Mouse (Mus musculus) small intestine, adult 2 months (tissue): ENCODE data around the gene Btnl2. TPM values are rescaled to one million over a fixed set of nuclear protein-coding genes. Genes with fewer than 3 reads are reported as not detected.
A peak's percentile ranks its signal among the peaks of the same experiment; 100 is the strongest.
"Not testable (repeated sequence)": the region's sequence is repeated elsewhere in the genome, so short reads cannot be mapped to it uniquely, and the experiment has no call there.

Source experiments
- H3K27ac ChIP-seq: fragments of 200-500 bp; 2 replicates; pipeline ENCODE4 v1.5.1; 2012; ENCODE audit warnings: low read depth, low read length, control low read depth, inconsistent platforms; ENCODE audit not compliant: insufficient read depth
- H3K27me3 ChIP-seq: fragments of 200-500 bp; 2 replicates; pipeline ENCODE4 v1.6.1; 2012; ENCODE audit warnings: mild to moderate bottlenecking, moderate library complexity, low read length, inconsistent platforms; ENCODE audit not compliant: control insufficient read depth, insufficient read depth
- H3K36me3 ChIP-seq: fragments of 200-500 bp; 2 replicates; pipeline ENCODE4 v1.6.1; 2012; ENCODE audit warnings: mild to moderate bottlenecking, low read length, control low read depth, inconsistent platforms; ENCODE audit not compliant: control insufficient read depth, insufficient read depth
- H3K4me1 ChIP-seq: fragments of 200-500 bp; 2 replicates; pipeline ENCODE4 v1.6.1; 2012; ENCODE audit warnings: low read length, inconsistent platforms, mixed read lengths; ENCODE audit not compliant: control insufficient read depth, insufficient read depth, insufficient read length
- H3K4me3 ChIP-seq: fragments of 200-500 bp; 2 replicates; pipeline ENCODE4 v1.5.1; 2012; ENCODE audit warnings: low read depth, mild to moderate bottlenecking, control low read depth, inconsistent platforms, low read length, moderate library complexity
- CTCF ChIP-seq: fragments of 200-500 bp; IDR thresholded peaks from 2 replicates; pipeline ENCODE4 v1.5.1; 2012; ENCODE audit warnings: low read depth, mild to moderate bottlenecking, control low read depth, inconsistent platforms, low read length, moderate library complexity, mixed read lengths; ENCODE audit not compliant: insufficient replicate concordance, insufficient read length; ENCODE audit errors: extremely low read depth
- POLR2A ChIP-seq: fragments of 200-500 bp; IDR thresholded peaks from 2 replicates; pipeline ENCODE4 v1.6.1; 2012; ENCODE audit warnings: low read depth, mild to moderate bottlenecking, control low read depth, inconsistent platforms, low read length, moderate library complexity
- WGBS: fragments of 180-500 bp; shearing (Covaris S2); methylation state at CpG from one replicate; pipeline ENCODE4 v1.1.7; 2018; 5-methylcytosine and 5-hydroxymethylcytosine counted together
- polyA plus RNA-seq: library from polyadenylated mRNA; depleted of rRNA; stranded (reverse); fragments of >200 nt; gene quantifications from 2 replicates; pipeline ENCODE4 v1.2.3, GENCODE M21; 2012; rRNA removed

Btnl2 gene
- 43.4 and 105 TPM in 2 replicates for polyA plus RNA-seq

- Histone ChIP-seq H3K4me3 (peak within 1 kb of the TSS; percentile 37), H3K4me1 (peaks cover 9% of the 10 kb centered on the region; the same call in 1 of the 2 replicates), H3K27me3 (peaks cover 3% of the 10 kb centered on the region; the same call in 1 of the 2 replicates), H3K36me3 (peaks cover 6% of the 10 kb centered on the region; the same call in 1 of the 2 replicates), H3K27ac (peak within 1 kb of the TSS; percentile 96)
- no peak for TF ChIP-seq CTCF
- TF ChIP-seq POLR2A = no peak
- 54% methylated on average over 5 of the region's 5 CpGs for WGBS
Measured at GRCm38 (mm10) chr17:34354539-34354938, at the start of gene Btnl2. Gene Btnl2 (plus strand): TSS chr17:34354822.

GRCm38 (mm10) chr17:34305380-34306030, 49.1 kb upstream of the Btnl2 start, which contains the start of gene H2-Eb1:
Gene H2-Eb1 (plus strand): TSS chr17:34305867.
- Histone ChIP-seq H3K4me1 (peaks cover 13% of the 10 kb centered on the region; the same call in 1 of the 2 replicates), H3K27ac (peak within 1 kb of the TSS; percentile 93), H3K36me3 (no peaks in the 10 kb centered on the region), H3K27me3 (no peaks in the 10 kb centered on the region), H3K4me3 (peak within 1 kb of the TSS; percentile 83)
- TF ChIP-seq POLR2A (peak; percentile 57; the same call in 1 of the 2 replicates), CTCF (no peak)

DNA sequence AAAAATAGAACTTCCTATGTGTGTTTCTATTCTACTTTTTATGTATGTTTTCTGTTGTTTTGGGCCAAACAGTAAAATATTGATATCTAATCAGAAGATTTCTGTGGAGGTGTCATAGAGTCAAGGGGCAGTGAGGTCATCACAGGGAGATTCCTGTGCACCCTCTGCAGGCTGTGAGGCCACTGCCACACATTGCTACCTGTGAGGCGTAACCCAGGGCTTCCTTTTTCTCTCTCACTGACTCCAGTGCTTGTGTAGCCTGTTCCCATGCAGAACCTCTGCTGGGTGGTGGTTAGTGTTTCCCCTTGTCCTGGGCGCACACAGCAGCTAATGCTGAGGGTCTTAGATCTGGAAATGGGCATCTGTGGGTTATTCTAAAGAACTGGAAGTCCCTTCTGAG, 48.2 kb upstream of the Btnl2 start:
- H3K27me3 ChIP-seq = no peaks in the 10 kb centered on the region
- H3K4me1 ChIP-seq = peaks cover 13% of the 10 kb centered on the region; the same call in 1 of the 2 replicates
- H3K27ac ChIP-seq = peak overlapping the region; percentile 93
- WGBS = 76% methylated on average over 2 of the region's 2 CpGs
- H3K4me3 ChIP-seq = peak overlapping the region; percentile 50
- TF ChIP-seq POLR2A = no peak
- TF ChIP-seq CTCF = no peak
- H3K36me3 ChIP-seq = no peaks in the 10 kb centered on the region

DNA sequence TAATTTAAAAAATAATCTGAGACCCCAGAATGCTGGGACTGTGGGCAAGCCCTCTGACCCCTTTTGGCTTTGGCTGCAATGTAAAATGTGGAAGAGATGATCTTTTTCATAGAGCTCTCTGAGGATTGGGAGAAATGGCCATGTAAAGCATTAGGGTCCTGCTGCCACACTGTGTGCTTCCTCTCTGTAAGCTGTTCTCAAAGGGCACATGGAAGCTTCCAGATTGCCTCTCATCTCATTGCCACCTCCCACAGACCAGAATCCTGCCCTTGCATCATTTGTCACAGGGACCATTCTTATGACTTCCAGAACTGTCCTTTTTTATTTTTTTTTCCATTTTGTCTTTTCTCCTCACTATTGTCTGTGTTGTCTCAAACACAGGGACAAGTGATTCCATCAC, 47.4 kb upstream of the Btnl2 start:
- H3K4me3 ChIP-seq = no peak overlapping the region
- H3K27me3 ChIP-seq = no peaks in the 10 kb centered on the region
- H3K36me3 ChIP-seq = no peaks in the 10 kb centered on the region
- H3K27ac ChIP-seq = peak overlapping the region; percentile 13; the same call in 1 of the 2 replicates
- TF ChIP-seq POLR2A = no peak
- TF ChIP-seq CTCF = no peak
- H3K4me1 ChIP-seq = peaks cover 13% of the 10 kb centered on the region

DNA sequence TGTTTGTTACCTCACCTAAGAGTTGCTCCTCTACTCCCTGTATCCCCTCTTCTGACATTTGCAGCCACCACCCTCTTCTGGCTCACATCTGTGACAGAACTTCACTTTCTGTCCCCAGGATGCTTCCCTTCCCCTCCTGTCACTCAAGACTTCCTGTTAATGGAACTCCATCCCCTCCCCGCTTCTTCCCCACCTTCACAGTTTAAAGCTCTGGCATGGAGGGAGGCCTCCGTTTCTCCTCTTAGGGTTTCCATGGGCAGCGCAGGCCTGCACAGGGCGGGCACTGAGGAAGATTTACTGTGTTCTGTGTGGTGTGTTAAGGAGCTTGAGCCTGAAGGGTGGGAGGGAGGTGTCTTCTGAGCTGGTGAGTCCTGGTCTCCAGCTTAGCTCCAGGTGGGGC, 46.5 kb upstream of the Btnl2 start:
- Histone ChIP-seq H3K27ac (no peak overlapping the region), H3K4me3 (peak overlapping the region; percentile 31), H3K36me3 (0 out of 2 replicates have a peak, but pooled peaks cover 2% of the 10 kb centered on the region), H3K27me3 (no peaks in the 10 kb centered on the region), H3K4me1 (peaks cover 13% of the 10 kb centered on the region)
- no peak for TF ChIP-seq CTCF
- no peak for TF ChIP-seq POLR2A
- 80% methylated on average over 4 of the region's 4 CpGs for WGBS

GRCm38 (mm10) chr17:34309225-34309624, 45.4 kb upstream of the Btnl2 start:
- 27% methylated on average over 10 of the region's 10 CpGs for WGBS
- Histone ChIP-seq H3K4me1 (peaks cover 10% of the 10 kb centered on the region), H3K27ac (peak overlapping the region; percentile 58), H3K27me3 (no peaks in the 10 kb centered on the region), H3K4me3 (peak overlapping the region; percentile 68), H3K36me3 (peaks cover 7% of the 10 kb centered on the region; the same call in 1 of the 2 replicates)
- no peak for TF ChIP-seq POLR2A
- TF ChIP-seq CTCF = no peak

DNA sequence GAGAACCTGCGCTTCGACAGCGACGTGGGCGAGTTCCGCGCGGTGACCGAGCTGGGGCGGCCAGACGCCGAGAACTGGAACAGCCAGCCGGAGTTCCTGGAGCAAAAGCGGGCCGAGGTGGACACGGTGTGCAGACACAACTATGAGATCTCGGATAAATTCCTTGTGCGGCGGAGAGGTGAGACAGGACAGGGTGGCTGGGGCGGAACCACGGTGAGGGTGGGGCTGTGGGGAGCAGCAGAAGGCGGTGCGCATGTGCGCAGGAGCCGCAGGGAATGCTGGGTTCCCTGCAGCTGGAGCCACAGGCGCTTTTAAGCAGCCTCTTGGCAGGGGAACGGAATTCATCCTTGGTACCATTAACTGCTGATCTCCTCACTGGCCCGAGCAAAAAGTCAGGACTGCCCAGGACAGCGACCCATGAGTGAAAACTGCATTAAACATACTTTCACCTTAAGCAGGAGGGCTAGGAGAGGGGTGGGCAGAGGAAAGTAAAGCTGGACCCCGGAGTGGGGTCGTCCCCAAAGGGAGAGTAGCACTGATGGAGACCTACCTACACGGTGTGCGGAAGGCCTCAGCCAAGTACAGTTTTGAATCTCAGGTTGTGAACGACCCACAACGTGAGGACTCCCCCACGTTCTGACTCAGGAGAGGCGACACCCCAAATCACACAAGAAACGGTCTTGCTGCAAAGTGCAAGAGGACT, 44.8 kb upstream of the Btnl2 start:
- TF ChIP-seq POLR2A (no peak), CTCF (no peak)
- H3K36me3 ChIP-seq = peaks cover 10% of the 10 kb centered on the region
- peaks cover 7% of the 10 kb centered on the region for H3K4me1 ChIP-seq
- H3K4me3 ChIP-seq = peak overlapping the region; percentile 68
- peak overlapping the region; percentile 58 for H3K27ac ChIP-seq
- WGBS = 22% methylated on average over 38 of the region's 38 CpGs
- no peaks in the 10 kb centered on the region for H3K27me3 ChIP-seq

DNA sequence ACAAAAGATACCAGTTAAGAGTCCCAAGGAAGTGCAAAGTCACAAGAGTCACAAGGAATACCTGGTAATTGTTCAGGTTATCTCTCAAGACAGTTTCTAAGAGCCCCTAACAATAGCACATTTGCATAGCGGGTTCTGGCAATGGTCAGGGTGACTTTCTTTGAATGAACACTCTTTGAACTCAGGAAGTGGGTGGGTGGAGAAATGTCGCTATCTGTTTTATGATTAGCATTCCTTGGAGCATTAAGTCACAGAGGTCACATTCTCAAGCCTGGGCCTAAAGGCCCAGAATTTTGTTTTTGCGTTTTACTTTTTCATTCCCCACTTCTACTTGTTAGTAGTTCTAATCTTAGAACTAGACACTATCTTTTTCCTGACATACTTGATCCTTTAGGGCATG, 44.1 kb upstream of the Btnl2 start:
- peaks cover 17% of the 10 kb centered on the region for H3K36me3 ChIP-seq
- H3K4me3 ChIP-seq, H3K27me3 ChIP-seq, H3K27ac ChIP-seq, H3K4me1 ChIP-seq: not testable (repeated sequence)
- WGBS = 67% methylated on average over 3 of the region's 3 CpGs
